Mouse (Mus musculus): ENCODE results near the gene Snrk. TPM values are rescaled to one million over a fixed set of nuclear protein-coding genes. Genes with fewer than 3 reads are reported as not detected.

Gene Snrk
- total and polyA plus RNA-seq, 3 experiments = 9.1 to 446 (median 10.7) TPM

DNA sequence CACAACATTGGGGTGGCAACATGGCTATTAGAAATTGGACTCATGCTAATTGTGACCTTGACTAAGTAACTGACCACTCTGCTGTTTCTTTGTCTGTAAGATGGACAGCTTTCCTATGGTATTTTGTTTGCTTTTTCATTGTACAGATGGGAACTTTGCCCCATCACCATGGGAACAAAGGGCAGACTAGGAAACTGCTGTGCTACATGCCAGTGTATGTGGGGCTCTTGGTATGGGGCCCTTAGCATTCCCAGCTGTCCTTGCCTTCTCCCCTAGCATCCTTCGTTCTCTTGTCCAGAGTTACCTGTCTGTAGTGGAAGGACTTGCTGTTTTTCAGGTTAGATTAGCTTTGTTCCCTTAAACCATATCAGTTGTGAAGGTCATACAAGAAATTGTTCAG, 20.9 kb downstream of the Snrk start:
- Histone ChIP-seq H3K4me3 (ENCODE audit: control insufficient read depth in 1 of 2, insufficient read depth in 1 of 2, low read depth in 2 of 2, low read length in 2 of 2) (no peak overlapping the region), H3K79me2 (ENCODE audit: control insufficient read depth, insufficient read depth, low read length, poor library complexity) (no peaks in the 10 kb centered on the region), H3K36me3 (ENCODE audit: control insufficient read depth in 1 of 2, insufficient read depth in 2 of 2, low read length in 2 of 2) (no peaks in the 10 kb centered on the region; a peak in 2 of 4 replicates), H3K27ac (ENCODE audit: control insufficient read depth, low read depth, low read length) (no peak overlapping the region), H3K9me3 (replicated peaks; ENCODE audit: insufficient read depth, low read length) (no peaks in the 10 kb centered on the region), H3K9ac (ENCODE audit: control insufficient read depth, low read depth, low read length, poor library complexity, severe bottlenecking) (no peak overlapping the region), H3K4me1 (ENCODE audit: control insufficient read depth in 1 of 2, insufficient read depth in 2 of 2, low read length in 2 of 2) (no peaks in the 10 kb centered on the region), H3K27me3 (ENCODE audit: control insufficient read depth in 1 of 2, insufficient read depth in 2 of 2, low read length in 2 of 2) (no peaks in the 10 kb centered on the region)
- no peak for TF ChIP-seq MXI1 (IDR thresholded peaks at IDR 0.05; ENCODE audit: low read depth, low read length)
- no peak for TF ChIP-seq POLR2AphosphoS2 (IDR thresholded peaks at IDR 0.05; ENCODE audit: low read length)
- TF ChIP-seq ZMIZ1 (IDR thresholded peaks at IDR 0.05; ENCODE audit: low read depth, low read length) = no peak
- no peak for TF ChIP-seq CHD2 (IDR thresholded peaks at IDR 0.05; ENCODE audit: low read length)
- no peak for TF ChIP-seq SMC3 (IDR thresholded peaks at IDR 0.05; ENCODE audit: low read depth, low read length)
- no peak for TF ChIP-seq POLR2A (IDR thresholded peaks at IDR 0.05; ENCODE audit: control insufficient read depth in 1 of 2, insufficient read depth in 1 of 2, low read depth in 1 of 2, low read length in 2 of 2, poor library complexity in 1 of 2)
- no peak for TF ChIP-seq E2F4 (IDR thresholded peaks at IDR 0.05; ENCODE audit: borderline replicate concordance, low read depth, low read length)
- TF ChIP-seq CHD1 (IDR thresholded peaks at IDR 0.05; ENCODE audit: low read depth, low read length) = no peak
- TF ChIP-seq GATA1 (IDR thresholded peaks at IDR 0.05; ENCODE audit: low read depth, low read length) = no peak
- no peak for TF ChIP-seq TCF12 (IDR thresholded peaks at IDR 0.05; ENCODE audit: low read depth, low read length)
- no peak for TF ChIP-seq CTCF (IDR thresholded peaks at IDR 0.05 in 2 of 3, conservative IDR thresholded peaks at IDR 0.05 in 1 of 3; ENCODE audit: control insufficient read depth in 1 of 3, insufficient read depth in 1 of 3, low read depth in 2 of 3, low read length in 3 of 3, poor library complexity in 1 of 3, severe bottlenecking in 1 of 3)
- no peak for TF ChIP-seq ZC3H11A (IDR thresholded peaks at IDR 0.05; ENCODE audit: low read depth, low read length)
- no peak for TF ChIP-seq ZNF384 (IDR thresholded peaks at IDR 0.05; ENCODE audit: low read depth, low read length)
- TF ChIP-seq USF2 (IDR thresholded peaks at IDR 0.05; ENCODE audit: borderline replicate concordance in 1 of 2, insufficient read depth in 1 of 2, low read depth in 1 of 2, low read length in 2 of 2) = no peak
- TF ChIP-seq NELFE (IDR thresholded peaks at IDR 0.05; ENCODE audit: low read depth, low read length) = no peak
- TF ChIP-seq EP300 (IDR thresholded peaks at IDR 0.05; ENCODE audit: low read depth in 1 of 2, low read length in 2 of 2) = no peak
- TF ChIP-seq POLR2AphosphoS5 (IDR thresholded peaks at IDR 0.05; ENCODE audit: borderline replicate concordance, low read depth, low read length) = no peak
- no peak for TF ChIP-seq HCFC1 (IDR thresholded peaks at IDR 0.05; ENCODE audit: low read depth, low read length)
- no peak for DNase-seq (ENCODE audit: low read depth, low spot score)

DNA sequence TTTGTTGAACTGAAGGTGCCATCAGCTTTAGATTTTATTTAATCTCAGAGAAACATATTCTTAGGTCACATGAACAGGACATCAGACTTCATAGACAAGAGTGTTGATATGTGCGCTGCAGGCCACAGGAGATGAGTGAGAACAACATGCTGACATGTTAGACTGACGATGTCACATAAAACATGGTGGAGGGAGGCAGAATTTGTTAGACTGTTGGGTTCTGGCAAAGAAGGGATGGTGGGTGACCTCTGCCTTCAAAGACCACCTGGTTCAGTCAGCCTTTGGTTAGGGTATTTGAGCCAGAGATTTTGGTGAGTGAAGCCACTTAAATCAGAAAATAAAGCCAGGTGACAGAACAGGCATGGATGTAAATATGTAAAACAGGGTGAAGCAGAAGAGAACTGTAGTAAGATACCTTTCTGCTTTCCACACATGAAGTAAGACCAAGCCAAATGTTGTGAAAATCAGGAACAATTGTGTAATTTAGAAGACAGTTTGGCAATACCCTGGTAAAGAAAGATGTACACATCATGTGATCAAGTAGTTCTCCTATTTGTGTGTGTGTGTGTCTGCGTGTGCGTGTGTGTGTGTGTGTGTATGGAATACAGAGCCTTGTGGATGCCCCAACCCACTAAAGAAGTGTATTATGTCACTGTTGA, 21.4 kb downstream of the Snrk start:
- H3K9ac ChIP-seq (ENCODE audit: control insufficient read depth, low read depth, low read length, poor library complexity, severe bottlenecking) = no peak overlapping the region
- H3K9me3 ChIP-seq (replicated peaks; ENCODE audit: insufficient read depth, low read length) = no peaks in the 10 kb centered on the region
- no peaks in the 10 kb centered on the region for H3K79me2 ChIP-seq (ENCODE audit: control insufficient read depth, insufficient read depth, low read length, poor library complexity)
- no peak overlapping the region for H3K27ac ChIP-seq (ENCODE audit: control insufficient read depth, low read depth, low read length)
- TF ChIP-seq MAZ (IDR thresholded peaks at IDR 0.05; ENCODE audit: low read depth, low read length) = no peak
- TF ChIP-seq HCFC1 (IDR thresholded peaks at IDR 0.05; ENCODE audit: low read depth, low read length) = no peak
- TF ChIP-seq TAL1 (IDR thresholded peaks at IDR 0.05; ENCODE audit: low read length) = no peak
- no peak for TF ChIP-seq E2F4 (IDR thresholded peaks at IDR 0.05; ENCODE audit: borderline replicate concordance, low read depth, low read length)
- no peak for TF ChIP-seq NELFE (IDR thresholded peaks at IDR 0.05; ENCODE audit: low read depth, low read length)
- no peak for TF ChIP-seq MEF2A (IDR thresholded peaks at IDR 0.05; ENCODE audit: extremely low read depth, insufficient replicate concordance, low read depth, low read length, poor library complexity, severe bottlenecking)
- TF ChIP-seq CHD2 (IDR thresholded peaks at IDR 0.05; ENCODE audit: low read length) = no peak
- no peak for DNase-seq (ENCODE audit: low read depth, low spot score)
- H3K36me3 ChIP-seq (ENCODE audit: control insufficient read depth in 1 of 2, insufficient read depth in 2 of 2, low read length in 2 of 2) = no peaks in the 10 kb centered on the region; a peak in 2 of 4 replicates
- H3K4me1 ChIP-seq (ENCODE audit: control insufficient read depth in 1 of 2, insufficient read depth in 2 of 2, low read length in 2 of 2) = no peaks in the 10 kb centered on the region
- no peak overlapping the region for H3K4me3 ChIP-seq (ENCODE audit: control insufficient read depth in 1 of 2, insufficient read depth in 1 of 2, low read depth in 2 of 2, low read length in 2 of 2)
- H3K27me3 ChIP-seq (ENCODE audit: control insufficient read depth in 1 of 2, insufficient read depth in 2 of 2, low read length in 2 of 2) = no peaks in the 10 kb centered on the region
